Mouse (Mus musculus) left cerebral cortex, adult 6 months (tissue): ENCODE data around the gene Six6. TPM values are rescaled to one million over a fixed set of nuclear protein-coding genes. Genes with fewer than 3 reads are reported as not detected.

Source experiments
- long read RNA-seq, 2 experiments: library from polyadenylated mRNA; unstranded; transcript quantifications; one replicate each; pipeline ENCODE4 v2.0.0; 2019 to 2020
- polyA plus RNA-seq: library from polyadenylated mRNA; unstranded; fragments of <200 nt; fragmentation: Nextera tagmentation; gene quantifications from 2 replicates; pipeline ENCODE4 v1.2.3, GENCODE M21; 2021

Gene Six6
- not detected in 2 replicates for polyA plus RNA-seq
- long read RNA-seq, experiment 1, result 0 reads
- long read RNA-seq, experiment 2, result 0 reads

DNA sequence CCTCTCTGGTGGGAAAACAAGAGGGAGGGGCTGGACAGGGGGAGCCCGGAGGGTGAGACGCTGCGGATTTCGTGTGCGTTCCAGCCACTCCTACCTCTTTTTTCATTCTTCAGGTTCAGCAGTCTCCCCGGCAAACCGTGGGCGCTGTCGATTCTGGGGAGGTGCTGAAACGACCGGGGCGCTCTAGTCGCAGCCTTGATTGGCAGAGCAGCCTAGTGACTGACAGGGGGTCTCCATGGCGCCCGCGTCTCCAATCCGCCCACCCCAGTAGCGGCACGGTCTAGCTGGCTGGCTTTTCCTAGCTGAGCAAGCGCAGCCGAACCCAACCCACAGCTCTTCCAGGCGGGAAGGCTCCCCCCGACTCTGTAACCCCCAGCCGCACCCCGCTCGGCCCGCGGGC is at the start of gene Six6:
Gene Six6 (plus strand): TSS at position 277 of the 400 bp plus-strand sequence.

DNA sequence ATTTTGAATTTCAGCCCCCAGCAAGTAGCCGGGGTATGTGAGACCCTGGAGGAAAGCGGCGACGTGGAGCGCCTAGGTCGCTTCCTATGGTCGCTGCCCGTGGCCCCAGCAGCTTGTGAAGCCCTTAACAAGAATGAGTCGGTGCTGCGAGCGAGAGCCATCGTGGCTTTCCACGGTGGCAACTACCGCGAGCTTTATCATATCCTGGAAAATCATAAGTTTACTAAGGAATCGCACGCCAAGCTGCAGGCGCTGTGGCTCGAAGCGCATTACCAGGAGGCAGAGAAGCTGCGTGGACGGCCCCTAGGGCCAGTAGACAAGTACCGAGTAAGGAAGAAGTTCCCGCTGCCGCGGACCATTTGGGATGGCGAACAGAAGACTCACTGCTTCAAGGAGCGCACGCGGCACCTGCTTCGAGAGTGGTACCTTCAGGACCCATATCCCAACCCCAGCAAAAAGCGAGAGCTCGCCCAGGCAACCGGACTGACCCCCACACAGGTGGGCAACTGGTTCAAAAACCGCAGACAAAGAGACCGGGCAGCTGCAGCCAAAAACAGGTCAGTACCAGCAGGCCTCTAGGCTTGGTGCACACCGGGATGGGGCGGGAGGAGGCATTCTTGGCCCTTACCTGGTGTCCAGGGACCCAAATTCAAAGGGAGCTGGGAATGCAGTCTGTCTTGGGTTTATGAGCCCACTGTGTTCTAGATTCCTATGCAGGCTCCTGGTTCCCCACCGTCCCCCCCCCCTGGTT is 554 bp downstream of the Six6 start, which contains the start of gene 4930447C04Rik:
Gene 4930447C04Rik (minus strand): TSS at position 704 of the 751 bp plus-strand sequence.

Other genes starting within 250 kb of the Six6 start
- gene Ppm1a, start 182.4 kb upstream of the Six6 start, polyA plus RNA-seq, result 24.8 and 37.0 TPM in 2 replicates
- 1.9 and 2.0 TPM in 2 replicates for gene 4930447C04Rik, start 882 bp downstream of the Six6 start, polyA plus RNA-seq
- 0.10 and 0.20 TPM in 2 replicates for gene Six1, start 114.0 kb downstream of the Six6 start, polyA plus RNA-seq
- 0.29 and 0.33 TPM in 2 replicates for gene Six4, start 173.6 kb downstream of the Six6 start, polyA plus RNA-seq
- 12.7 and 15.5 TPM in 2 replicates for gene Mnat1, start 183.8 kb downstream of the Six6 start, polyA plus RNA-seq